ENCODE assay signal across 8 mouse cellular contexts in the genomic region with DNA sequence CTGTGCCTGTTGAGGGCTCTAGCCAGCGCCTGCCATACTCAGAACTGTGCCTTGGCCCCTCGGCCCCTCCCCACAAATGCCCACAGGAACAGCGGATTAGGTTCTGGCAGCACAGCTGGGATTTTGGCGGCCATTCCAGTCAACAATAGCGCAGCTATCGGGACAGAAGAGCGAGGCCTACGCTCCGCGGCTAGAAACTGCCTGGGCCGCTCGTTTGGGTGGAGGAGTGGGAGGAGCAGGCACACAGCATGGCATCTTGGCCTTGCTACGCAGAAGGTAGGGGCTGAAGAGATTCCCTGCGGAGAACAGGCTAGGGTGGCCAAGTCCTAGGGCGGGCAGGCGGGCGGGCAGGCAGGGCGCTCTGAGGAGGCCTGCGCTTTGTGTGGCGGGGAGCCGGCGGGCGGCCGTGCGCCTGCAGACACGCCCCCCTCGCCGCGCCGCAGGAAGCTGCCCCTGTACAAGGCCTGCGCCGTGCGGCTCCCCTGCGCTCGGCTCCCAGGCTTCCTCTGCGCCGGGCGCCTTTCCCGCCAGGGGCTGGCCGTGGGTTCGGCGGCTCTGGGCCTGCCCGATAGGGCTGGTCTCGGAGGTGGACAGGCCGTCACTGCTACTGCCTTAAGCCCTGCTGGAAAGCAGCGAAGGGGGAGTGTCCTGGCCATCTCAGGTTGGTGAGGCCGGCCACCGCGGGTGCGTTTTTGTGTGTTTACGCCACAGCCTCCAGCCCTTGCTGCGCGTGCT. TPM values are rescaled to one million over a fixed set of nuclear protein-coding genes. Genes with fewer than 3 reads are reported as not detected.
DNase-seq lines count a peak whose midpoint lies in the region; ATAC-seq and TF ChIP-seq lines count a peak whose summit lies in the region.

No protein-coding gene starts in this region.

- WGBS in bone marrow, adult 2 months = 1% methylated on average over 52 of the region's 53 CpGs
- 0% methylated on average over 31 of the region's 53 CpGs for WGBS in embryonic facial prominence, embryonic 14.5 days
- under 1% methylated on average over 48 of the region's 53 CpGs for WGBS in limb, embryonic 14.5 days
- WGBS in midbrain, embryonic 16.5 days = 0% methylated on average over 42 of the region's 53 CpGs
- under 1% methylated on average over 35 of the region's 53 CpGs for WGBS in spleen, adult 2 months

- DNase-seq in 416B (ENCODE audit: low read depth) = peak; percentile 85
- peak; percentile 93 for DNase-seq in embryonic facial prominence, embryonic 14.5 days (ENCODE audit: low spot score)
- peak; percentile 83 for DNase-seq in heart, adult 8-10 months (ENCODE audit: low spot score)
- DNase-seq in kidney, adult 9 months = peak; percentile 89
- peak; percentile 76 for DNase-seq in limb, embryonic 14.5 days (ENCODE audit: low spot score)
- peak; percentile 62 to 82 for DNase-seq in spleen, adult 2 months (ENCODE audit: low read depth in 1 of 2, low spot score in 2 of 2)

- H3K27ac ChIP-seq in bone marrow, adult 2 months (ENCODE audit: control insufficient read depth, insufficient read depth, low read depth, low read length, poor library complexity) = peak overlapping the region; percentile 98
- peak overlapping the region; percentile 100 for H3K27ac ChIP-seq in embryonic facial prominence, embryonic 14.5 days (replicated peaks; ENCODE audit: low read depth, low read length)
- peak overlapping the region; percentile 100 for H3K27ac ChIP-seq in limb, embryonic 14.5 days (replicated peaks; ENCODE audit: low read depth, low read length)
- H3K27ac ChIP-seq in midbrain, embryonic 16.5 days (ENCODE audit: low read length) = peak overlapping the region; percentile 100
- H3K27ac ChIP-seq in spleen, adult 2 months (ENCODE audit: insufficient read depth, low read length) = peak overlapping the region; percentile 96

- peak overlapping the region; percentile 93 for H3K4me3 ChIP-seq in bone marrow, adult 2 months (replicated peaks; ENCODE audit: control insufficient read depth, low read depth, low read length)
- H3K4me3 ChIP-seq in embryonic facial prominence, embryonic 14.5 days (ENCODE audit: low read depth, low read length) = peak overlapping the region; percentile 75
- peak overlapping the region; percentile 59 for H3K4me3 ChIP-seq in limb, embryonic 14.5 days (replicated peaks; ENCODE audit: low read length)
- H3K4me3 ChIP-seq in midbrain, embryonic 16.5 days (ENCODE audit: low read depth, low read length) = peak overlapping the region; percentile 71
- peak overlapping the region; percentile 76 for H3K4me3 ChIP-seq in spleen, adult 2 months (ENCODE audit: extremely low read depth, insufficient read depth, insufficient read length)

- no peak for TF ChIP-seq CTCF in bone marrow, adult 2 months (IDR thresholded peaks at IDR 0.05; ENCODE audit: control insufficient read depth, insufficient read depth, low read length)
- TF ChIP-seq CTCF in spleen, adult 2 months (IDR thresholded peaks at IDR 0.05; ENCODE audit: extremely low read depth, insufficient read depth, insufficient read length, insufficient replicate concordance) = no peak

- H3K9me3 ChIP-seq in embryonic facial prominence, embryonic 14.5 days (ENCODE audit: control insufficient read depth, low read length) = no peaks in the 10 kb centered on the region
- H3K9me3 ChIP-seq in limb, embryonic 14.5 days (ENCODE audit: control insufficient read depth, low read length) = no peaks in the 10 kb centered on the region
- no peaks in the 10 kb centered on the region for H3K9me3 ChIP-seq in midbrain, embryonic 16.5 days (replicated peaks; ENCODE audit: control insufficient read depth, low read length, poor library complexity, severe bottlenecking)

- H3K36me3 ChIP-seq in embryonic facial prominence, embryonic 14.5 days (ENCODE audit: control insufficient read depth, insufficient read depth, low read length) = no peaks in the 10 kb centered on the region
- H3K36me3 ChIP-seq in limb, embryonic 14.5 days (ENCODE audit: control insufficient read depth, insufficient read depth, low read length) = no peaks in the 10 kb centered on the region
- no peaks in the 10 kb centered on the region for H3K36me3 ChIP-seq in midbrain, embryonic 16.5 days (ENCODE audit: control insufficient read depth, insufficient read depth, low read length)
- H3K36me3 ChIP-seq in spleen, adult 2 months (ENCODE audit: control insufficient read depth, insufficient read depth, low read length) = no peaks in the 10 kb centered on the region

- peak overlapping the region; percentile 77 for H3K4me2 ChIP-seq in embryonic facial prominence, embryonic 14.5 days (ENCODE audit: low read depth, low read length)
- H3K4me2 ChIP-seq in limb, embryonic 14.5 days (replicated peaks; ENCODE audit: low read depth, low read length, severe bottlenecking) = peak overlapping the region; percentile 69
- peak overlapping the region; percentile 59 for H3K4me2 ChIP-seq in midbrain, embryonic 16.5 days (ENCODE audit: low read length)

- ATAC-seq in embryonic facial prominence, embryonic 14.5 days (ENCODE audit: low read depth) = peak; percentile 91
- peak; percentile 90 for ATAC-seq in limb, embryonic 14.5 days (ENCODE audit: low FRiP score, low read depth)
- ATAC-seq in midbrain, embryonic 16.5 days = peak; percentile 93

- peak; percentile 42; the same call in 1 of the 2 replicates for TF ChIP-seq POLR2A in bone marrow, adult 2 months (IDR thresholded peaks at IDR 0.05; ENCODE audit: borderline replicate concordance, control insufficient read depth, low read depth, low read length)
- TF ChIP-seq POLR2A in limb, embryonic 14.5 days (IDR thresholded peaks at IDR 0.05; ENCODE audit: borderline replicate concordance, extremely low read depth, insufficient read depth, insufficient read length) = 0 out of 2 replicates have a peak, but pooled peaks have one; percentile 54
- peak; percentile 33 for TF ChIP-seq POLR2A in spleen, adult 2 months (IDR thresholded peaks at IDR 0.05; ENCODE audit: low read depth, low read length)

- no peaks in the 10 kb centered on the region; the same call in 1 of the 2 replicates for H3K4me1 ChIP-seq in bone marrow, adult 2 months (ENCODE audit: control insufficient read depth, insufficient read depth, low read length)
- peaks cover 40% of the 10 kb centered on the region for H3K4me1 ChIP-seq in embryonic facial prominence, embryonic 14.5 days (ENCODE audit: control insufficient read depth, insufficient read depth, low read length)
- H3K4me1 ChIP-seq in limb, embryonic 14.5 days (ENCODE audit: control insufficient read depth, insufficient read depth, low read length) = peaks cover 49% of the 10 kb centered on the region
- peaks cover 36% of the 10 kb centered on the region for H3K4me1 ChIP-seq in midbrain, embryonic 16.5 days (ENCODE audit: control insufficient read depth, insufficient read depth, low read length)
- H3K4me1 ChIP-seq in spleen, adult 2 months (ENCODE audit: control insufficient read depth, insufficient read depth, insufficient read length) = peaks cover 3% of the 10 kb centered on the region; the same call in 1 of the 2 replicates

- H3K27me3 ChIP-seq in embryonic facial prominence, embryonic 14.5 days (replicated peaks; ENCODE audit: control insufficient read depth, insufficient read depth, low read length) = no peaks in the 10 kb centered on the region
- no peaks in the 10 kb centered on the region for H3K27me3 ChIP-seq in limb, embryonic 14.5 days (ENCODE audit: control insufficient read depth, insufficient read depth, low read length)
- H3K27me3 ChIP-seq in midbrain, embryonic 16.5 days (ENCODE audit: control insufficient read depth, insufficient read depth, low read depth, low read length) = no peaks in the 10 kb centered on the region
- no peaks in the 10 kb centered on the region for H3K27me3 ChIP-seq in spleen, adult 2 months (ENCODE audit: control insufficient read depth, insufficient read depth, low read length)

- peak overlapping the region; percentile 94 for H3K9ac ChIP-seq in embryonic facial prominence, embryonic 14.5 days (ENCODE audit: low read depth, low read length)
- H3K9ac ChIP-seq in limb, embryonic 14.5 days (ENCODE audit: low read depth, low read length, severe bottlenecking) = peak overlapping the region; percentile 86
- peak overlapping the region; percentile 94 for H3K9ac ChIP-seq in midbrain, embryonic 16.5 days (ENCODE audit: low read depth, low read length)

RNA-seq across cellular contexts. Expression of gene Numa1, which starts 36.0 kb away (rescaled TPM):
- 82.2 and 130 TPM in 2 replicates for polyA plus RNA-seq in bone marrow, adult 2 months (2011; ENCODE audit: insufficient read depth, insufficient read length, low replicate concordance, missing spikeins)
- 88.9 and 97.8 TPM in 2 replicates for polyA plus RNA-seq in embryonic facial prominence, embryonic 14.5 days (2014; fragmentation: Nextera tagmentation; extraction: Ambion mirVana)
- 100 to 1,000 TPM in 2 of 4 experiments, 10 to 100 TPM in 2; 90.6 to 103 (median 98.5) TPM for total RNA-seq in heart, adult 8-10 months (2022)
- 112 and 126 TPM in 2 replicates for polyA plus RNA-seq in limb, embryonic 14.5 days (2012; rRNA removed)
- polyA plus RNA-seq in limb, embryonic 14.5 days (2014; fragmentation: Nextera tagmentation; extraction: Ambion mirVana) = 106 and 126 TPM in 2 replicates
- 37.8 and 47.3 TPM in 2 replicates for polyA plus RNA-seq in midbrain, embryonic 16.5 days (2015; fragmentation: Nextera tagmentation; extraction: Ambion mirVana)
- 89.8 and 96.9 TPM in 2 replicates for polyA plus RNA-seq in spleen, adult 2 months (2012; rRNA removed)

RNA-seq across cellular contexts. Expression of gene Lrrc51, which starts 36.2 kb away (rescaled TPM):
- polyA plus RNA-seq in bone marrow, adult 2 months (2011; ENCODE audit: insufficient read depth, insufficient read length, low replicate concordance, missing spikeins) = not detected in 2 replicates
- polyA plus RNA-seq in embryonic facial prominence, embryonic 14.5 days (2014; fragmentation: Nextera tagmentation; extraction: Ambion mirVana) = 9.3 and 14.2 TPM in 2 replicates
- total RNA-seq in heart, adult 8-10 months (2022) = 1 to 10 TPM; 4.3 to 6.2 (median 5.4) TPM
- 11.4 and 11.7 TPM in 2 replicates for polyA plus RNA-seq in limb, embryonic 14.5 days (2012; rRNA removed)
- 7.5 and 12.6 TPM in 2 replicates for polyA plus RNA-seq in limb, embryonic 14.5 days (2014; fragmentation: Nextera tagmentation; extraction: Ambion mirVana)
- 11.6 and 13.4 TPM in 2 replicates for polyA plus RNA-seq in midbrain, embryonic 16.5 days (2015; fragmentation: Nextera tagmentation; extraction: Ambion mirVana)
- polyA plus RNA-seq in spleen, adult 2 months (2012; rRNA removed) = 2.5 and 2.8 TPM in 2 replicates

RNA-seq across cellular contexts. Expression of gene Il18bp, which starts 48.6 kb away (rescaled TPM):
- 12.9 and 17.6 TPM in 2 replicates for polyA plus RNA-seq in bone marrow, adult 2 months (2011; ENCODE audit: insufficient read depth, insufficient read length, low replicate concordance, missing spikeins)
- polyA plus RNA-seq in embryonic facial prominence, embryonic 14.5 days (2014; fragmentation: Nextera tagmentation; extraction: Ambion mirVana) = 2.0 and 3.0 TPM in 2 replicates
- 10 to 100 TPM in 2 of 4 experiments, 1 to 10 TPM in 2; 7.1 to 15.8 (median 9.8) TPM for total RNA-seq in heart, adult 8-10 months (2022)
- polyA plus RNA-seq in limb, embryonic 14.5 days (2012; rRNA removed) = 12.9 and 15.4 TPM in 2 replicates
- 2.2 and 2.7 TPM in 2 replicates for polyA plus RNA-seq in limb, embryonic 14.5 days (2014; fragmentation: Nextera tagmentation; extraction: Ambion mirVana)
- 4.1 and 4.9 TPM in 2 replicates for polyA plus RNA-seq in midbrain, embryonic 16.5 days (2015; fragmentation: Nextera tagmentation; extraction: Ambion mirVana)
- 24.5 and 27.4 TPM in 2 replicates for polyA plus RNA-seq in spleen, adult 2 months (2012; rRNA removed)

Comparison
In these comparisons a context has a peak if more than half of its experiments do, and no peak if none do; other contexts are left out.
1. Peak in every context shown above with its lines: DNase-seq, ATAC-seq, H3K4me3 ChIP-seq and H3K27ac ChIP-seq.